Mouse (Mus musculus): ENCODE data around the gene Ncapg2.

DNA sequence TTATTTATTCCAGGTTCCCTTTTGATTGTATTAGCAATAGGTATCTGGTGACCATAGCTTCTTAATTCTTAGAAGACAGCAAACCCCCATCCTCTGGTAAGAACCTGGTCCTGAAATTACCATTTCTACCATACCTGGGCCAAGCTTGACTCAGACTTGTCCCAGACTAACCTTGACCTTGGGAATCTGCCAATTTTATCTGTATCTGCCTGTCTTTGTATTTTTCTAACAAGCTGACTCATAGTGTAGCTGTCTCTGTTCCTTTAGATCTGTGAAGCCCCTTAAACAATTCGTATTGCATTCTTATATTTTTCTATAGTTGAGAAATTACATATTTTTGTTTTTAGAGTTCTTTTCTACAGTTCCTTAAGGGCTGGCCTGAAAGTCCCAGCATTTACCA lies 73.6 kb downstream of the Ncapg2 start:
- TF ChIP-seq CTCF (IDR thresholded peaks at IDR 0.05; ENCODE audit: low read depth) (no peak), EP300 (optimal IDR thresholded peaks at IDR 0.05) (no peak)
